Mouse (Mus musculus) cerebellum, postnatal 25 days (tissue): ENCODE data around the gene Tdrd6.

Experiments used
- DNase-seq, 2 experiments: peaks; one replicate each; pipeline ENCODE4 v3.0.0; 2021; ENCODE audit warnings: mixed read lengths in 2 of 2

Gene Tdrd6

DNA sequence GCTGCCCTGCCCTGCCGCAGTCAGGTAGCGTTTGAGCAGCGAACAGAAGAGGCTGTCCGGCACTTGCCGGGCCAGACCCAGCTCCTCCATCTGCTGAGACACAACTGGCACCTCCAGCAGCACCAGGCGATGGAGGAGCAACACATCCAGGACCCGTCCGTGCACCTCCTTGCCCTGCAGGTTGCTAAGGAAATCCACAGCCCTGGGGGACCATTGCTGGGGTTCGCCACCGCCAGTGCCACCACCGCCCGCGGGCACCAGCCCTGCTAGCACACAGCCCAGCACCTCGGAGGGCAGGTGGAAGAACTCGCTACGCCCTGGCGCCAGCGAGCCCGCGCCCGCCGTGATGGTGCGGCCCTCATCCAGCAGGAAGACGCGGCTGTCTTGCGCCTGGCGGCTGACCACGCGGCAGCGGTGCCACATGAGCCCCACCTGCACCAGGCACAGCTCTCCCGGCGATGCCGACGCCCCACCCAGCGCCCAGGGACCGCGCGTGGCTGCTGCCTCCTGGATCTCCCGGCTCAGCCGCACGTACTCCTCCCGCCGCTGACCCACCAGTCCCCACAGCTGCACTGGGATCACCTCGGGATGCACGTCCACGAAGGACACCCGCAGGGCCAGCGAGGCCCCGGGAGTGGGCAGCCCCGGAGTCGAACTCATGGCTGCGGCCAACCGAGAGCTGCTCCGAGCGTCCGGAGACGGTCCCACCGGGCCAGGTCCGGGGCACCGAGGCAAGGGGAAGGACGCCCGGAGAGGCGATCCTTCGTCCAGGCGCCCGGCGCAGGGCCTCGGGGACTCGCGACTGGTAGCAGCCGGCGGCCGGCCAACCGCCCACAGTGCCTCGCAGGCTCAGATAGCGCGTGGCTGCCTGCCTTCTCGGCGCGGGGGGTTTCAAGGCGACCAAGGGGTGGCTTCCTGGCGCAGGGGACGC, at the start of gene Tdrd6:
Gene Tdrd6 (minus strand): TSS at position 804 of the 931 bp plus-strand sequence.
- peak; percentile 24 to 37 for DNase-seq

DNA sequence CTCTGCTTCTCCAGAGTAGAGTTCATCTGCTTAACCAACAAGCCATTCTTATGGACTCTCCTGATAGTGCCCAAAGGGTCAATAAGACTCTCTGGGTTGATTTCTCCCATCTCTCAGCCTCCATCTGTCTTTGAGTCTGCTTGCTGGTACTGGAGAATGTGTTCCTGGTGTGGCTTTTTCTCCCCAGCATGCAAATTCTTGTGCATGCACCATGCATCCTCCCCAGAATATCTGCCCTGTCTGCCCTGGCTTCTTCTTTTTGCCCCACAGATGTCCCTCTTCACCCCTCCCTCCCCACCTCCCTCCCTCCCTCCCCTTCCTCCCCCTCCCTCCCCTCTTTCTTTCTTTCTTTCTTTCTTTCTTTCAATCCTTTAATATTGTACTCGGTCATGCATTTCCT, 47.2 kb upstream of the Tdrd6 start:
- no peak for DNase-seq

DNA sequence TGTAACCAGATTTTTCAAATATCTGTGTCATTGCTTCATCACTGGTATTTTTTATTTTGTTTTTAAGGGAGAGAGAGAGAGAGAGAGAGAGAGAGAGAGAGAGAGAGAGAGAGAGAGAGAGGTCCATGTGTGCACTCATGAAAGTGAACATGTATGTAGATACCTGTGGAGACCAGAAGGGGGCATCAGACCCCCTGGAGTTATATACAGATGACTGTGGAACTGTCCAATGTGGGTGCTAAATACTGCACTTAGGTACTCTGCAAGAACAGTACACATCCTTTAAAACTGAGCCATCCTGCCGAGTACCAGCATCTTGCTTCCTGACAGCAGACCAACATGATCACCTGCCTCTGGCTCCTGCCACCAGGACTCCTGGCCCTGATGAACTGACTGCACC, 46.1 kb upstream of the Tdrd6 start:
- DNase-seq, result no peak

DNA sequence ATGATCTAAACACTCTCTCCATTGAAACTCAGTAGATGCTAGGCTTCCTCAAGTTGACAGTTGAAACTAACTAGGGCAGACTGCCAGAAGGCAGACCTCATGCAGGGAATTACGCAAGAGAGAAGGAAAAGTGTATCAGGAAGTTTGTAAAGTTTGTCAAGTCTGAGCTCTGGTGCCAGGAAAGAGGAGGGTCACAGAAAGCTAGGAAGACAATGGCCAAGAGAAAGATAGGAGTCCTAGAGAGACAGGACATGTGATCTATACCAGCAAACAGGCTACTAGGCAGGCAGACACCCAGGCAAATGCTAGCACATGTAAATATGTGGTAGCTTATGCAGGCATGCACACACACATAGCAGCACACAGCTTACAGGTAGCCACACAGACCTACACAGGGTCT, 45.1 kb upstream of the Tdrd6 start:
- no peak for DNase-seq

DNA sequence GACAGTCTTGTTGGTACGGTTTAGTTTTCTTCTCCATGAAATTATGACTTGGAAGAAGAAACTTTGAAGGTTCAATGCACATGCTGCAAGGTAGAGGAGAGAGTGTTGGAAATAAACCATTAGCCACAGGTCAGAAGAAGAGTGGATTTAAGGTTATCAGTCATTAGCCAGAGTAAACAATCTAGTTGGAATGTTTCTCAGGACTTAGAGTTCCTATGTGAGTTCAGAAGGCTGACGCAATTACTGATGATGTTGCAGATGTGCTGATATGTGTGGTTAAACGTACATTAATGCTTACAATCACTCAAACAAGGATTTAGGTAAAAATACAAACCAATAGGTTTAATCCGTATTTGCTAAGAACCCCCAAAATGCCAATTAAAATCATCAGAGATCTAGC, 41.8 kb upstream of the Tdrd6 start:
- DNase-seq, result no peak

DNA sequence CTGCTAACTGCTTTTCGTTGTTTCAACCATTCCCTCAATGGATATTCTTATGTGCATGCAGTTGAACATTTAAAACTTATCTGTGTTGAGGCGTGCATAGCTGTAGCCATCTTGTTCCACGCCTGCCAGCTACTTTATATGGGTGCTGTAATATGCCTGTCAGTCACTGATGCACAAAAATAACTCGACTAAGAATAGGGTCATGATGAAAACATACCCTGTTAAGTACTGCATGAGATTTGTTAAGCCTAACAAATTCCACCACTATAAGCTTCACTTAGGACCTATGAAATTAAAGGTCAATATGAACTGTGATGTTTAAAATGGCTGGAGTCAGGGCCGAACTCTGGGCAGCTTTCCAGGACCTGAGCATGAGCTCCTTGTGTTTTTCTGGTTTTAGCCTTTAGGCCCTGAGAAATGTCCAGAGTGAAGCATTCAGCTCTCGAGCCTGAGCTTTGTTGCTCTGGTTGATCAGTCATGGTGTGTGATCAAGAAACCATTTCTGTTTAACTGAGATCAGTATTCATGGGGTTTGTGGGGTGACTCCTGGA, 39.1 kb upstream of the Tdrd6 start:
- DNase-seq, result no peak

DNA sequence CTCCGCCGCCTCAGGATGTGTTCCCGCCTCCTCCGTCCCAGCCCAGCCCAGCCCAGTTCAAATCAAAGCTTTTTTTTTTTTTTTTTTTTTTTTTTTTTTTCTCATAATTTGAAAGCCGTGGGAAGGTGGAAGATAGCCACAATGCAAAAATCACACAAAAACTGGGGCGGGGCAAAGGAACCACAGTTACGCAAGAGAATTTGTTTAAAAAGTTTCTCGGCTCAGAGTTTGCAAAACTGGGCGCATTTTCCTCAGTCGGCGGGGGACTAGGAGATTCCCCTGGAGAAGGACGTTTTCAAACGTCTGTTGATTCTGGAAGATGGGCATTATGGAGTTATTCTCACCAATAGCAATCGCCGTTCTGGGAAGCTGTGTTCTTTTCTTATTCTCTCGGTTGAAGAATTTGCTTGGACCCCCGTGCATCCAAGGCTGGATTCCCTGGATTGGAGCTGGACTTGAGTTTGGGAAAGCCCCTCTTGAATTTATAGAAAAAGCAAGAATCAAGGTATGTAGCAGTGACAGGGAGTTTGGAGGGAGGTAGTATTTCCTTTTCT, 37.3 kb upstream of the Tdrd6 start, which contains the start of gene Cyp39a1:
Gene Cyp39a1 (plus strand): TSS at position 136 of the 554 bp plus-strand sequence.
- DNase-seq, result peak in 1 of 2 experiments; percentile 14

DNA sequence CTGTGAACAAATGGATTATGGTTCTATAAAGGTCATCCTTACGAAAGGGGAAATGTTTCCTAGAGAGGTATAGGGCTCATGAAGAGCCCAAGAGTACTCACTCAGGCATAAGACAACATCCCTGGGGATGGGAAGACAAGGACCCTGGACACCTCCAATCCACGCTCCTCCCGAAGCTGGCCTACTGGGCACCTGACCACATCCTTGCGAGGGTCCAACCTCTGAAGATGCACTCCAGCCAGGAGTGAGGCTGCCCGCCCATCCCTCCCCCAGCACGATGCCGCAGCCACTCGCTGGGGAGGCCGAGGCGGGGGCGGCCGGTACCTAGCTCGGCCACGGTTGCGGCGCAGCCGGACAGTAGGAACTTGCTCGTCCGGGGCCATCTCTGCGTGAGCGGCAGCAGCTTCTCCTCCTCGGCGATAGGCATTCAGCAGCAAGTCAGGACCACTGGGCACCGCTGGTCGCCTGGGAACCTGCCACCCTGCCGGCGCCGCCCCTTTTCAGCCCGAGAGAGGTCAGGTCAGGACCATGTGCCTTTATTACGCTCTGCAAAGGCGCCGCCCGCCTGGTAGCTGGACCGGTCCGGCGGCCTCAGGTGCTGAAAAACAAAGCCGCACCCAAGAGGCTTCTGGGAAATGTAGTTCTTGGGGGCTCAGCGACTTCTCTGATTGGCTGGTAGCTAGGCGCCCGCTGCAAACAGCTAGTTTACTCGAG, 36.6 kb upstream of the Tdrd6 start, which contains the start of gene Slc25a27:
Gene Slc25a27 (minus strand): TSS at position 639 of the 714 bp plus-strand sequence.
- DNase-seq, result peak; percentile 91 to 92

DNA sequence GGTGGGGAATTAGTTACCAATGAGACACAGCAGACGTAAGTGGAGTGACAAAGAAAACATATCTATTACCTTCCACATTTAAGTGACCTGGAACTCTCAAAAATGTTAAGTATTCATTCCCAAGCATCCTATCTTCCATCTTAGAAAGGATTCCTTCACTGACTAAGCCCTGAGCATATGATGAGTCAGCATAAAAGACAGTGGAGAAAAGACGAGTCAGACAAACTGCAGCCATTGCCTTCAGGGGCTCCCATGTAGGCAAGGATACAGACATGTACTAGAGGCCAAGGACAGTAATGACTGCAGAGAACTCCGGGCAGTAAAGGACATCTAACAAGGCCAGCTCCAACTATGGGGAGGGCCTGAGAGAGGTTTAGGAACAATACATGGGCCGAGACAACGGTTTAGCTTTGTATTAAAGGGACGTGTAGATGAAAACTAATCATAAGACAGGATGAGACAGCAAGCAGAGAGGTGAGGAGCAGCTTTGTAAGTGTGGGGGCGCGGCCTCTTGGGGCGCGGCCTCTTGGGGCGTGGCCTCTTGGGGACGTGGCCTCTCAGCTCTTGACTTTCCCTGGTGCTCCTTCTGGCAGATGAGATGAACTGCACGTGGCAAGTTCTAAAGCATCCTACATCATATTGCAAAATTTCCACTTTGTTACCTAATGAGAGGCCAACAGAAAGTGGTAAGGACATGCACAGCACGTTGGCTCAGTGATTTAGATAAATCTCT, 21.4 kb upstream of the Tdrd6 start:
- no peak for DNase-seq

DNA sequence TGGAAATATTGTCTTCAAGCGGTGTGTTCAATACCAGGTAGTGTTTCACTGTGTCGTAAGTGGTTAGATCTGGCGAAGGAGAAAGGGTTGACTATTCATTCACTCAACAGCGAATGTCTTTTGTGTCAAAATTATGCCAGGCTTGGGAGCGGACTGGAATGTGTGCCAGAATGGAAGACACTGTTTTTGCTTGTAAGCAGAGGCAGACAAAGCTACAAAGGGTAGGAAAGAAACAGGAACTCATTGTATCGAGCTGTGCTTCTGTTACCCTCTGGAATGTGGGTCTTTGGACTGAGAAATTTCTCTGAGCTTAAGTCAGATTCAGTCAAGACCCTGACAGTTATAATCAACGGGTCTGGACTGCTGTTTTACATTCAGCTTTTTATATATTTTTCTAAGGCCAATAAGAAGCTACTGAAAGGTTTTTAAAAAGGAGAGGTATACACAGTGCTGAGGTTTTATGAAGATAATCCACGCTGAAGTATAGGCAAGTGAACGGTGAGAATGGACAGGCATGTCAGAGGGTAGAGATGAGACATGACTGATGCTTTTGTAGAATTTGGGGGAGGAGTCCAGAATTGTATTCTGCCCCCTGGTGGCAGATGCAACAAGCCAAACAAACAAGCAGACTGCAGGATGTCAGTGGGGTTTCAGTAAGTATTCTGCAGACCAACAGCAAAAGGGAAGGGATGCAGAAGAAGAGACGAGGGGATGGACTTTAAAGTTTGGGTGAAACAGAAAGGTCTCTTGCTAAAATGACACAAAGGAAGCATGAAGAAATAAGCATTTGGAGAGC, 19.7 kb upstream of the Tdrd6 start:
- DNase-seq, result peak in 1 of 2 experiments; percentile 36

DNA sequence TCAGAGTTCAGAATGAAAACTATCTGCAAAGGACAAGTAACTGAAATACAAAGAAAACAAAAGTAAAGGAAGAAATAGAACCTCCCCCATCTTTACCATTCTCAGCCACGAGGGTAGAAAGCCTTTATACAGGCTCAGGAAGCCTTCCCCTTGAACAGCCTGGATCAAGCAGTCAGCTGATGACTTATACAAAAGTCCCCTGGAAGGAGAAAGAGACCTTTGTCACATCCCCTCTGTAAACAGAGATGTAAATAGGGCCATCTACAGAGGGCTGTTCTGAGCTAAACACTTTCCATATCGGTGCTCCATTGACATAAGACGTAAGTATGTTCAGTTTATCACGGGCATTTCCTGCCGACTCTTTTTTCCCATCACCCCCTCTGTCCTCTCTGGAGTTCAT, 16.8 kb upstream of the Tdrd6 start:
- DNase-seq, result no peak

DNA sequence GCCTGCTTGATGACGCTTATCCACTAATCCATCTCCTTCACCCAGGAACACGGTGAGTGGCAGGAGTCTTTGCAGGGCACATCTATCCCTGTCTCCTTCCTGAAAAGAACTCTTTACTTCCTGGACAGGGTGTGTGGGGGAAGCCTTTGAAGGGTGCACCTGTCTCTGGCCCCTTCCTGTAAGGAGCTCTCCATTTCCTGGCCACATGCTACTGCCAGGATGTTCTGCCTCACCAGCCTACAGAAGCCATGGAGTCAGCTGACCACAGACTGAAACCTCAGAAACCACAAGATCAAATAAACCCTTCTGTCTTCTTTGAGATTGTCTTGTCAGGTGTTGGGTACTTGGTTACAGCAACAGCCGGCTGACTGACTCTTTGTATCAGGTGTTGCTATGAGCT, 15.0 kb upstream of the Tdrd6 start:
- DNase-seq, result no peak

DNA sequence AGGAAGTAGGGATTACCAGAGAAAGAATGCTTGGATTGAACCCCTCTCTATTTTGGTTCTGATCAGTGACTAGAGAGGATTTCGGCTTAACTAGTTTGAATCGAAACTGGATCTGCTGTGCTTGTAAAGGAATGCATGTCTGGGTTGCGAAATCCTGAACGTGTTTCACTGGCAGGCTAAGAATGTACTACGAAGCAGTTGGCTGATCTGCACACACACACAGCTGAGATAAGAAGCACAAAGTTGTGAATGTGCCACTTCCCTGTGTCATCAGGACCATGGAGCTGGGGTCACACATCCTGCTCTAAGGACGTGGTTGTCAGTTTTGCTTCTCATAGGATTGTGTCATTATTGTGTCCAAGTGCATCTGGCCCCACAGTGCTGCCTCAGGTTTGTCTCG, 14.3 kb upstream of the Tdrd6 start:
- no peak for DNase-seq

DNA sequence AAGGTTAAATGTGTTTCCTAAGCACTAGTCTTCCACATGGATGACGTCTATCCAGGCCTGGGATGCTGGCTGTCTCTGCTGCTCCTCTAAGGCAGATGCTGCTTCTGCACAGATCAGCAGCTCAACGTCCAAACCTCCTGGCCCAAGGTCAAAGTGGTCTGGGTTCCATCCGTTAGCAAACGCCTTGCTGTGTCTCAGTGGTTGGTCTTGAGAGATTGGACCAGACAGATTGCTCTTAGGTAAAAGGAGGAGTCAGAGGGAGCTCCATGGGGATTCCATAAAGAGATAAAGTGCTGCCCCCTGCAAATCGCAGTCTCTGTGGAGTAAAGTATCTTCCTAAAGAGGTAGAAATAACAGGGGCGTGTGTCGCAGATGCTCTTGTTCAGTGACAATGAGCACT, 13.1 kb upstream of the Tdrd6 start:
- DNase-seq, result no peak

DNA sequence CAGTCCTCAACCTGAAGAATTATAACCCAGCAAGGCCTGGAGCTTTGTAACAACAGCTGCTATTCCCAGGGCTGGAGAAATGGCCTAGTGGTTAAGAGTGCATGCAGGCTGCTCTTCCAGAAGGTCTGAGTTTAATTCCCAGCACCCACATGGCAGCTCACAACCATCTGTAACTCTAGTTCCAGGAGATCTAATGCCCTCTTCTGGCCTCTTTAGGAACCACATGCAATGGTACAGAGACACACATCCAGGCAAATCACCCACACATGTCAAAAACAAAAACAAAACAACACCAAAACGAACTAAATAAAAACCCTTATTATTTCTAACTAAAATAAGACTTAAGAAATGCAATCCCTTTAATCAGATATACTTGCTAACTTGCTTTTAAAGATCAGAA, 10.7 kb upstream of the Tdrd6 start:
- DNase-seq, result no peak

DNA sequence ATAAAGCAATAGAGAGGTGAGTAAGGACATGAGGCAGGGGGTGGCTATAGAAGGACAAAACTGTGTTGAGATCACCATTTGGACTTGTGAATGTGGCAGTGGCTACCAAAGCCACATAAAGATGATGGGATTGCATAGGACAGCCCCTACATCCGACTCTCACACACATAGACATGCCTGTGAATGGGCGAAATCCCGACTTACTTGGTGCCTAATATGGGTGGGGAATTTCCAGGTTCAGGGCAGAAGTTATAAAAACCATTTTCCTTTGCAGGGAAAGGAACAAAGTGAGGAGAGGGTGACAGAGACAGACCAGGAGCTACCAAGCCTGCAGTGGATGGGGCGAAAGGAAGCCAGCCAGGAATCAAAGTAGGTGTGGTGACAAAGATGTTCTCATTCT, 7.0 kb upstream of the Tdrd6 start:
- no peak for DNase-seq

DNA sequence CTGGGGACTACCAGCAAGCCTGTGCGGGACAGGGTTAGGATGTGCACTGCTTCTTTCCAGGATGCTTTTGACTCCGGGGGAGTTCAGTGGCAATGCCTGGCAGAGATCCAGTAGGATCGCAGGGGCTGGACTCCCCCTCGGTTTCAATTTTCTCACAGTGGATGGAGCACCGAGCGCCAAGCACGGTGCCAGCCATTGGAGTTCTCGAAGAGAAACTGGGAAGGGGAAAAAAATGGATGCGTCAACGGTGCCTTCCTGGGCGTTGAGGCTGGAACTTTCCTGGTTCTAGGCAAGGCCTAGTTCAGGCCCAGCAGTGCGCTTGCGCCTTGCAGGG, 295 bp upstream of the Tdrd6 start:
- DNase-seq, result no peak

DNA sequence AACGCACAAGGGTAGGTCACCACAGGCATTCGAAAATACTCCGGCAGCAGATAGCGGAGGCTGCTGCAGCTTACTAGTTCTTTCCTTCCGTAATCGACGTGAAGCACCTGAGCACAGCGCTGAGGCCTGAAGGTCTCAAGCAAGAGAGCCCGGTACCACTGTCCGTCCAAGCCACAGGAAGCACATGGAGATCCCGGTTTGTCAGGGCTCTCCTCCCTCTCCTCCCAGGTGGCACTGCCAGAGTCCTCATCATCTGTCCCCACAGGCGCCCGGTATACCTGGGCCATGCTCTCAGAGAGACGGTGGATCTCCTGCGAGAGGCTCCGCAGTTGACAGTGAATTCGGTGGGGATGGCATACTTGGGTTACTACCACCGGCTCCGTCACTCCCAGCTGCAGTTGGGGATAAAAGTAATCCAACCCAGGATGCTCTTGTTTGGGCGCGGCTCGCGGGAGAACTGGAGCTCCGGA, 1.0 kb downstream of the Tdrd6 start:
- no peak for DNase-seq

DNA sequence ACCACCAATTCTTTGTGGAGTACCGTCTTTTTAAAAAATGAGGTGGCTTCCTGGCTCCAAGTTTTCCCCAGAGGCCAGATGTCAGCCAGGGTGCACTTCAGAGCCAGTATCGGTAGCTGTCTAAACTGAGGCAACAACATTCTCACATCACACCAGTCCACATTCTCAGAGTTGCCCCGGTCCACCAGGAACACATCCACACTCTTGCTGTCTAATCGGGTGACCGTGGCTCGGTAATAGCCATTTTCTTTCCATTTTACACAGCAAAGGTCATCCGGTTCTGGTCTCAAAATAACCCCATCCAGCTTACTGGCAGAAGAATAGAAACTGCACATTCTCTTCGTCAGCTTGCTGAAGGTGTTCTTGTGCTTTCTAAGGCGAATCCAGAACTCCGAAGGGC, 1.9 kb downstream of the Tdrd6 start:
- DNase-seq, result no peak

DNA sequence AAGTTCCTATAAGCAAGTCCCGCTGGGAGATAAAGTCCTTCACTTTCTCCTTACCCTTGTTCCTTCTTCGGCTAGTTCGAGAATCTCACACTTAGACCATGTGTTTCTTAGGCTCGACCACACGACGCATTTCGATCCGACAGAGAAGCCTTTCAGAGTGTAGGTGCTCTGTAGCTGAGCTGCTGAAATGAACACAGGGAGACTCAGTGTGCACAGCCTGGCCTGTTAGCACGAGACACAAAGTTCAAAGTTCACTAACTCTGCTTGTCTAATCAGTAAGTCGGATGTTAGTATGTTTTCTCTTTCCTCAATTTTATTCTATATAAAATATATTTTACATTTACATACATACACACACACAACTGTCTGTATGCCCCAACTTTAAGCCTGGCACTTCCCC, 8.0 kb downstream of the Tdrd6 start:
- no peak for DNase-seq

DNA sequence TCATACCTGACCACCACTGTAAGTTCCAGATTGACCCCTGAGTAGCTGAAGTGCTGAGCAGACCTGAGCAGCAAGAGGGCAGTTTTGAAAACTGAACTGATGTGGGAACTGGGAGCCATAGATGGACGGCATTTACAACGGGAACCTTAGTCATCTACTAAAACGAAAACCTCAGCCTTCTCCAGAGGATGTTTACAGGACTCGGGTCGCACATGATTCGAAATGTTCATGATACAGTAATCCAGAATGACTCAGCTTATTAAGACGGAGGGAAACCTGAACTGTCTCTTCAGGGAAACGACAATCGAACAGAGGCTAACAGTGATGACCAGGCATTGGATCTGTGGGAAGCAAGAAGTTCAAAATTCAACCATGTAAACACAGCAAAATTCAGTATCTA, 10.9 kb downstream of the Tdrd6 start:
- DNase-seq, result no peak

DNA sequence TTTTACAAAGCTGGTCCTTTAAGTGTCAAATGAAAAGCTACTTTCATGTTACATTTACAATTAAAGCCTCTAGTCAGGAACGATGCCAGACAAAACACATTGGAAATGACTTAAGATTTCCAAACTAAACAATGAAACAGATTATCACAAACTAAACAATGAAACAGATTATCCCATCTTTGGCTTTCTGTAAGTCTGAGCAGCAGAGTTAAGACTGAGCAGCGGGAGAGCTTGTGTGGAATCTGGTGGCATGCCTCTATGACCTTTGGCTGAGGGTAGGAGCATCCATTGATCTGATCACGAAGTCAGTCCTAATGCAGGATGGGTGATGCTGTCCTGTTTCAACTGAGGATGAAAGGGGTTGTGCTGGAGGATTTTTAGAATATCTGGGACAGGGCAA, 17.9 kb downstream of the Tdrd6 start:
- no peak for DNase-seq
